Mouse (Mus musculus): ENCODE measurements at regions not wholly inside any gene's neighbourhood (a gene's known extent, or its start where the extent isn't known, plus 50 kb on each side); places are given as distances from the start of the nearest gene placed in this dataset.
A peak's percentile ranks its signal among the peaks of the same experiment; 100 is the strongest.

GRCm38 (mm10) chr11:19768962-19769361 is 155.2 kb upstream of the Spred2 start:
- no peak for DNase-seq

GRCm38 (mm10) chr11:19774010-19774409 is 150.2 kb upstream of the Spred2 start:
- no peak for DNase-seq

GRCm38 (mm10) chr11:19775741-19776140 is 148.4 kb upstream of the Spred2 start:
- DNase-seq: no peak

- DNase-seq: no peak
Observed at GRCm38 (mm10) chr11:19776473-19777200, 147.5 kb upstream of the Spred2 start.

GRCm38 (mm10) chr11:19778191-19778590 is 146.0 kb upstream of the Spred2 start:
- no peak for DNase-seq

GRCm38 (mm10) chr11:19785110-19785509 is 139.1 kb upstream of the Spred2 start:
- DNase-seq: no peak

GRCm38 (mm10) chr11:19796950-19797670 is 127.1 kb upstream of the Spred2 start:
- DNase-seq: no peak

- no peak for DNase-seq
Observed at GRCm38 (mm10) chr11:19809359-19809758, 114.8 kb upstream of the Spred2 start.

- DNase-seq: no peak
Observed at GRCm38 (mm10) chr11:19811271-19811991, 112.7 kb upstream of the Spred2 start.

GRCm38 (mm10) chr11:19811992-19812690 is 112.0 kb upstream of the Spred2 start:
- DNase-seq: no peak

GRCm38 (mm10) chr11:19813549-19813948 is 110.6 kb upstream of the Spred2 start:
- no peak for DNase-seq

GRCm38 (mm10) chr11:19822991-19823390 is 101.2 kb upstream of the Spred2 start:
- DNase-seq: no peak

- DNase-seq: peak; percentile 55
Observed at GRCm38 (mm10) chr11:19823461-19823895, 100.7 kb upstream of the Spred2 start.

- DNase-seq: no peak
Observed at GRCm38 (mm10) chr11:19826481-19827185, 97.5 kb upstream of the Spred2 start.

GRCm38 (mm10) chr11:19827996-19828395 is 96.2 kb upstream of the Spred2 start:
- peak; percentile 28 for DNase-seq

GRCm38 (mm10) chr11:19828959-19829401 is 95.2 kb upstream of the Spred2 start:
- peak; percentile 31 for DNase-seq

GRCm38 (mm10) chr11:19829564-19830279 is 94.5 kb upstream of the Spred2 start:
- DNase-seq: no peak

- DNase-seq: peak; percentile 73
Observed at GRCm38 (mm10) chr11:19830280-19831062, 93.7 kb upstream of the Spred2 start.

GRCm38 (mm10) chr11:19834561-19834960 is 89.6 kb upstream of the Spred2 start:
- no peak for DNase-seq

- DNase-seq: no peak
Observed at GRCm38 (mm10) chr11:19835221-19835745, 88.9 kb upstream of the Spred2 start.
